Mouse (Mus musculus) midbrain, embryonic 16.5 days (tissue): ENCODE data around the gene Slc1a2. TPM values are rescaled to one million over a fixed set of nuclear protein-coding genes. Genes with fewer than 3 reads are reported as not detected.

Experiments
- ATAC-seq: fragments of 200-750 bp; cut with Nextera tagmentation; 2 replicates; pipeline ENCODE4 v1.8.0; 2017; ENCODE audit warnings: moderate TSS enrichment
- H3K27ac ChIP-seq: fragments of 300-500 bp; sonication (generic); 2 replicates; pipeline ENCODE4 v1.5.1; 2014; ENCODE audit warnings: mild to moderate bottlenecking, low read length, mixed read lengths
- H3K27me3 ChIP-seq: fragments of 300-500 bp; sonication (generic); 2 replicates; pipeline ENCODE4 v1.6.1; 2014; ENCODE audit warnings: low read depth, low read length, mixed read lengths; ENCODE audit not compliant: control insufficient read depth, insufficient read depth
- H3K36me3 ChIP-seq: fragments of 300-500 bp; sonication (generic); 2 replicates; pipeline ENCODE4 v1.6.1; 2014; ENCODE audit warnings: mild to moderate bottlenecking, low read length, moderate library complexity, mixed read lengths; ENCODE audit not compliant: control insufficient read depth, insufficient read depth
- H3K4me1 ChIP-seq: fragments of 300-500 bp; sonication (generic); 2 replicates; pipeline ENCODE4 v1.6.1; 2014; ENCODE audit warnings: mild to moderate bottlenecking, low read length, mixed read lengths; ENCODE audit not compliant: control insufficient read depth, insufficient read depth
- H3K4me2 ChIP-seq: fragments of 300-500 bp; sonication (generic); 2 replicates; pipeline ENCODE4 v1.6.1; 2014; ENCODE audit warnings: mild to moderate bottlenecking, low read length, mixed read lengths
- H3K4me3 ChIP-seq: fragments of 300-500 bp; sonication (generic); 2 replicates; pipeline ENCODE4 v1.5.1; 2014; ENCODE audit warnings: low read depth, mild to moderate bottlenecking, low read length, moderate library complexity, mixed read lengths
- H3K9ac ChIP-seq: fragments of 300-500 bp; sonication (generic); 2 replicates; pipeline ENCODE4 v1.6.1; 2014; ENCODE audit warnings: low read depth, low read length, mixed read lengths
- H3K9me3 ChIP-seq: fragments of 300-500 bp; sonication (generic); replicated peaks from 2 replicates; pipeline ENCODE4 v1.6.1; 2014; ENCODE audit warnings: mild to moderate bottlenecking, low read length, mixed read lengths; ENCODE audit not compliant: control insufficient read depth, poor library complexity, severe bottlenecking
- WGBS: fragments of 180-500 bp; shearing (Covaris S2); extraction: QIAGEN DNeasy Blood & Tissue Kit; methylation state at CpG from one replicate; pipeline ENCODE4 v1.1.7; 2014; 5-methylcytosine and 5-hydroxymethylcytosine counted together
- polyA plus RNA-seq: library from polyadenylated mRNA; unstranded; fragments of >200 nt; fragmentation: Nextera tagmentation; extraction: Ambion mirVana; gene quantifications from 2 replicates; pipeline ENCODE4 v1.2.1, GENCODE M21; 2015

Slc1a2 gene
- polyA plus RNA-seq, 1 experiment from 2014 or later: 14.5 TPM

- Histone ChIP-seq H3K27me3 (no peaks in the 10 kb centered on the region), H3K36me3 (peaks cover 2% of the 10 kb centered on the region; the same call in 1 of the 2 replicates), H3K4me3 (no peak overlapping the region), H3K4me1 (no peaks in the 10 kb centered on the region), H3K9ac (no peak overlapping the region), H3K4me2 (no peak overlapping the region), H3K9me3 (no peaks in the 10 kb centered on the region), H3K27ac (no peak overlapping the region)
- 83% methylated on average over 1 of the region's 1 CpGs for WGBS
- no peak for ATAC-seq
These were observed 93.4 kb downstream of the Slc1a2 start for GRCm38 (mm10) chr2:102751846-102752245.

- no peaks in the 10 kb centered on the region for H3K4me1 ChIP-seq
- no peak overlapping the region for H3K4me3 ChIP-seq
- ATAC-seq: no peak
- H3K9ac ChIP-seq: no peak overlapping the region
- no peak overlapping the region for H3K4me2 ChIP-seq
- no peak overlapping the region for H3K27ac ChIP-seq
- H3K27me3 ChIP-seq: no peaks in the 10 kb centered on the region
- WGBS: 87% methylated on average over 5 of the region's 5 CpGs
- H3K36me3 ChIP-seq: peaks cover 2% of the 10 kb centered on the region
- H3K9me3 ChIP-seq: no peaks in the 10 kb centered on the region
These were observed 98.9 kb downstream of the Slc1a2 start for GRCm38 (mm10) chr2:102757241-102757860.

- no peak overlapping the region for H3K27ac ChIP-seq
- no peaks in the 10 kb centered on the region for H3K4me1 ChIP-seq
- 85% methylated on average over 5 of the region's 5 CpGs for WGBS
- no peak overlapping the region for H3K9ac ChIP-seq
- peaks cover 4% of the 10 kb centered on the region for H3K36me3 ChIP-seq
- H3K4me3 ChIP-seq: no peak overlapping the region
- ATAC-seq: no peak
- H3K27me3 ChIP-seq: no peaks in the 10 kb centered on the region
- no peaks in the 10 kb centered on the region for H3K9me3 ChIP-seq
- no peak overlapping the region for H3K4me2 ChIP-seq
These were observed 101.0 kb downstream of the Slc1a2 start for GRCm38 (mm10) chr2:102759479-102759878.

- no peak for ATAC-seq
- no peaks in the 10 kb centered on the region for H3K27me3 ChIP-seq
- H3K4me3 ChIP-seq: no peak overlapping the region
- WGBS: 80% methylated on average over 5 of the region's 5 CpGs
- H3K4me2 ChIP-seq: no peak overlapping the region
- no peak overlapping the region for H3K27ac ChIP-seq
- H3K4me1 ChIP-seq: no peaks in the 10 kb centered on the region
- peaks cover 4% of the 10 kb centered on the region for H3K36me3 ChIP-seq
- H3K9me3 ChIP-seq: no peaks in the 10 kb centered on the region
- H3K9ac ChIP-seq: no peak overlapping the region
These were observed 102.0 kb downstream of the Slc1a2 start for GRCm38 (mm10) chr2:102760284-102761072.

GRCm38 (mm10) chr2:102763176-102763575 lies 104.7 kb downstream of the Slc1a2 start:
- no peak overlapping the region for H3K4me2 ChIP-seq
- no peaks in the 10 kb centered on the region for H3K27me3 ChIP-seq
- no peaks in the 10 kb centered on the region for H3K4me1 ChIP-seq
- no peak overlapping the region for H3K27ac ChIP-seq
- H3K9me3 ChIP-seq: no peaks in the 10 kb centered on the region
- peaks cover 2% of the 10 kb centered on the region; the same call in 1 of the 2 replicates for H3K36me3 ChIP-seq
- no peak for ATAC-seq
- H3K9ac ChIP-seq: no peak overlapping the region
- no peak overlapping the region for H3K4me3 ChIP-seq
- 83% methylated on average over 3 of the region's 3 CpGs for whole genome bisulfite sequencing

GRCm38 (mm10) chr2:102763991-102764390 lies 105.5 kb downstream of the Slc1a2 start:
- H3K4me1 ChIP-seq: no peaks in the 10 kb centered on the region
- H3K4me3 ChIP-seq: no peak overlapping the region
- no peak overlapping the region for H3K27ac ChIP-seq
- H3K9me3 ChIP-seq: no peaks in the 10 kb centered on the region
- WGBS: 73% methylated on average over 2 of the region's 2 CpGs
- peaks cover 2% of the 10 kb centered on the region; the same call in 1 of the 2 replicates for H3K36me3 ChIP-seq
- no peak overlapping the region for H3K9ac ChIP-seq
- H3K27me3 ChIP-seq: no peaks in the 10 kb centered on the region
- H3K4me2 ChIP-seq: no peak overlapping the region
- ATAC-seq: no peak

- Histone ChIP-seq H3K4me2 (no peak overlapping the region), H3K36me3 (peaks cover 6% of the 10 kb centered on the region), H3K27me3 (no peaks in the 10 kb centered on the region), H3K4me1 (no peaks in the 10 kb centered on the region), H3K4me3 (no peak overlapping the region), H3K27ac (no peak overlapping the region), H3K9me3 (no peaks in the 10 kb centered on the region), H3K9ac (no peak overlapping the region)
- ATAC-seq: no peak
- 88% methylated on average over 8 of the region's 8 CpGs for WGBS
These were observed 106.3 kb downstream of the Slc1a2 start for GRCm38 (mm10) chr2:102764602-102765374.

- no peak for ATAC-seq
- no peak overlapping the region for H3K27ac ChIP-seq
- H3K9ac ChIP-seq: no peak overlapping the region
- H3K4me3 ChIP-seq: no peak overlapping the region
- H3K4me2 ChIP-seq: no peak overlapping the region
- WGBS: 85% methylated on average over 3 of the region's 3 CpGs
- no peaks in the 10 kb centered on the region for H3K27me3 ChIP-seq
- H3K9me3 ChIP-seq: no peaks in the 10 kb centered on the region
- H3K4me1 ChIP-seq: no peaks in the 10 kb centered on the region
- H3K36me3 ChIP-seq: peaks cover 6% of the 10 kb centered on the region
These were observed 109.8 kb downstream of the Slc1a2 start for GRCm38 (mm10) chr2:102768267-102768666.

GRCm38 (mm10) chr2:102771304-102771703 lies 112.8 kb downstream of the Slc1a2 start:
- Histone ChIP-seq H3K4me2 (no peak overlapping the region), H3K4me3 (no peak overlapping the region), H3K27me3 (no peaks in the 10 kb centered on the region), H3K36me3 (peaks cover 4% of the 10 kb centered on the region; the same call in 1 of the 2 replicates), H3K9me3 (no peaks in the 10 kb centered on the region), H3K9ac (no peak overlapping the region), H3K4me1 (no peaks in the 10 kb centered on the region), H3K27ac (no peak overlapping the region)
- 91% methylated on average over 1 of the region's 1 CpGs for WGBS
- no peak for ATAC-seq
